Mouse (Mus musculus): ENCODE measurements around the gene Xpot. TPM values are rescaled to one million over a fixed set of nuclear protein-coding genes. Genes with fewer than 3 reads are reported as not detected.
A peak's percentile ranks its signal among the peaks of the same experiment; 100 is the strongest.

Gene Xpot
- total and polyA plus RNA-seq, 3 experiments, result 132 to 151 (median 140) TPM

GRCm38 (mm10) chr10:121584033-121584432 is 42.1 kb downstream of the Xpot start:
- no peak overlapping the region for H3K27ac ChIP-seq (ENCODE audit: insufficient read depth, low read depth)
- H3K4me3 ChIP-seq (replicated peaks in 1 of 3; ENCODE audit: low read depth in 2 of 3, low read length in 2 of 3, poor library complexity in 1 of 3), result no peak overlapping the region
- no peaks in the 10 kb centered on the region for H3K27me3 ChIP-seq (replicated peaks)
- H3K4me1 ChIP-seq (ENCODE audit: control insufficient read depth in 1 of 2, insufficient read depth in 2 of 2), result peaks cover 6 to 34% of the 10 kb centered on the region in 2 experiments
- H3K4me2 ChIP-seq (ENCODE audit: insufficient read depth, low read depth, poor library complexity, severe bottlenecking), result no peak overlapping the region
- no peak overlapping the region for H3K9ac ChIP-seq (ENCODE audit: insufficient read depth, low read depth)
- TF ChIP-seq MEF2A (IDR thresholded peaks at IDR 0.05; ENCODE audit: borderline replicate concordance, low read depth, low read length), result no peak
- in situ Hi-C loops (cut with MboI; ENCODE audit: low pct_ligation_motif_present, low pct_unique_long_range_greater_than_20kb, low sequenced_read_pairs) (no loop called here), dilution Hi-C loops (cut with MboI; ENCODE audit: extremely low pct_ligation_motif_present, extremely low pct_unique_long_range_greater_than_20kb, low sequenced_read_pairs) (no loop called here)
- H3K79me2 ChIP-seq (replicated peaks; ENCODE audit: control insufficient read depth, extremely low read depth, insufficient read depth, poor library complexity, severe bottlenecking), result peaks cover 57% of the 10 kb centered on the region
- peaks cover 48 to 49% of the 10 kb centered on the region in 2 experiments for H3K36me3 ChIP-seq (replicated peaks in 1 of 2; ENCODE audit: control insufficient read depth in 1 of 2, insufficient read depth in 1 of 2, low read length in 1 of 2)
- DNase-seq (ENCODE audit: extremely low read depth), result peak; percentile 7
- H3K9me3 ChIP-seq (replicated peaks; ENCODE audit: low read length), result no peaks in the 10 kb centered on the region

- Histone ChIP-seq H3K4me1 (ENCODE audit: control insufficient read depth in 1 of 2, insufficient read depth in 2 of 2) (peaks cover 6 to 32% of the 10 kb centered on the region in 2 experiments), H3K79me2 (replicated peaks; ENCODE audit: control insufficient read depth, extremely low read depth, insufficient read depth, poor library complexity, severe bottlenecking) (peaks cover 64% of the 10 kb centered on the region), H3K27me3 (replicated peaks) (no peaks in the 10 kb centered on the region), H3K4me2 (ENCODE audit: insufficient read depth, low read depth, poor library complexity, severe bottlenecking) (no peak overlapping the region), H3K9ac (ENCODE audit: insufficient read depth, low read depth) (no peak overlapping the region), H3K36me3 (replicated peaks in 1 of 2; ENCODE audit: control insufficient read depth in 1 of 2, insufficient read depth in 1 of 2, low read length in 1 of 2) (peaks cover 50 to 51% of the 10 kb centered on the region in 2 experiments), H3K9me3 (replicated peaks; ENCODE audit: low read length) (no peaks in the 10 kb centered on the region), H3K27ac (ENCODE audit: insufficient read depth, low read depth) (no peak overlapping the region), H3K4me3 (replicated peaks in 1 of 3; ENCODE audit: low read depth in 2 of 3, low read length in 2 of 3, poor library complexity in 1 of 3) (no peak overlapping the region)
- DNase-seq (ENCODE audit: extremely low read depth), result no peak
- in situ Hi-C loops (cut with MboI; ENCODE audit: low pct_ligation_motif_present, low pct_unique_long_range_greater_than_20kb, low sequenced_read_pairs) (no loop called here), dilution Hi-C loops (cut with MboI; ENCODE audit: extremely low pct_ligation_motif_present, extremely low pct_unique_long_range_greater_than_20kb, low sequenced_read_pairs) (no loop called here)
- TF ChIP-seq ZKSCAN1 (IDR thresholded peaks at IDR 0.05; ENCODE audit: borderline replicate concordance, low read depth, low read length), result no peak
- no peak for TF ChIP-seq KAT2A (IDR thresholded peaks at IDR 0.05; ENCODE audit: insufficient replicate concordance, low read length)
- no peak for TF ChIP-seq BHLHE40 (IDR thresholded peaks at IDR 0.05; ENCODE audit: low read depth, low read length)
- TF ChIP-seq MAFK (IDR thresholded peaks at IDR 0.05; ENCODE audit: insufficient replicate concordance, low read length), result no peak
- no peak for TF ChIP-seq RAD21 (IDR thresholded peaks at IDR 0.05; ENCODE audit: low read depth, low read length)
- TF ChIP-seq ZC3H11A (IDR thresholded peaks at IDR 0.05; ENCODE audit: low read depth, low read length), result no peak
- TF ChIP-seq ETS1 (conservative IDR thresholded peaks at IDR 0.05; ENCODE audit: low read depth, low read length), result no peak
Observed at GRCm38 (mm10) chr10:121583016-121583415, 43.1 kb downstream of the Xpot start.

- TF ChIP-seq RCOR1 (conservative IDR thresholded peaks at IDR 0.05; ENCODE audit: low read depth, low read length), result no peak
- no peak for TF ChIP-seq MXI1 (IDR thresholded peaks at IDR 0.05; ENCODE audit: low read depth, low read length)
- no peak for TF ChIP-seq TCF12 (IDR thresholded peaks at IDR 0.05; ENCODE audit: low read depth, low read length)
- TF ChIP-seq CHD1 (IDR thresholded peaks at IDR 0.05; ENCODE audit: low read depth, low read length), result no peak
- TF ChIP-seq RAD21 (IDR thresholded peaks at IDR 0.05; ENCODE audit: low read depth, low read length), result no peak
- no peak for TF ChIP-seq ZC3H11A (IDR thresholded peaks at IDR 0.05; ENCODE audit: low read depth, low read length)
- in situ Hi-C loops (cut with MboI; ENCODE audit: low pct_ligation_motif_present, low pct_unique_long_range_greater_than_20kb, low sequenced_read_pairs), result no loop called here
- H3K36me3 ChIP-seq (replicated peaks in 1 of 2; ENCODE audit: control insufficient read depth in 1 of 2, insufficient read depth in 1 of 2, low read length in 1 of 2), result peaks cover 52 to 54% of the 10 kb centered on the region in 2 experiments
- H3K9me3 ChIP-seq (replicated peaks; ENCODE audit: low read length), result no peaks in the 10 kb centered on the region
- dilution Hi-C loops (cut with MboI; ENCODE audit: extremely low pct_ligation_motif_present, extremely low pct_unique_long_range_greater_than_20kb, low sequenced_read_pairs), result no loop called here
- no peak overlapping the region for H3K4me3 ChIP-seq (replicated peaks in 1 of 3; ENCODE audit: low read depth in 2 of 3, low read length in 2 of 3, poor library complexity in 1 of 3)
- DNase-seq (ENCODE audit: extremely low read depth), result no peak
- H3K27me3 ChIP-seq (replicated peaks), result no peaks in the 10 kb centered on the region
- no peak overlapping the region for H3K27ac ChIP-seq (ENCODE audit: insufficient read depth, low read depth)
- no peak overlapping the region for H3K4me2 ChIP-seq (ENCODE audit: insufficient read depth, low read depth, poor library complexity, severe bottlenecking)
- H3K9ac ChIP-seq (ENCODE audit: insufficient read depth, low read depth), result no peak overlapping the region
- H3K79me2 ChIP-seq (replicated peaks; ENCODE audit: control insufficient read depth, extremely low read depth, insufficient read depth, poor library complexity, severe bottlenecking), result peaks cover 70% of the 10 kb centered on the region
- peaks cover 6 to 25% of the 10 kb centered on the region in 2 experiments for H3K4me1 ChIP-seq (ENCODE audit: control insufficient read depth in 1 of 2, insufficient read depth in 2 of 2)
Observed at GRCm38 (mm10) chr10:121582287-121582686, 43.8 kb downstream of the Xpot start.
